Mouse (Mus musculus) gastrocnemius, postnatal 14 days (tissue): ENCODE data around the gene Slc7a11. TPM values are rescaled to one million over a fixed set of nuclear protein-coding genes. Genes with fewer than 3 reads are reported as not detected.

Experiments
- DNase-seq: peaks from one replicate; pipeline ENCODE4 v3.0.0; 2021; ENCODE audit warnings: mixed read lengths
- intact Hi-C: fragments of 180-260 bp; cut with DNase I; formaldehyde crosslinking; loops from one replicate; pipeline ENCODE4 v1.15.1; 2025; ENCODE audit warnings: low total_unique reads
- total RNA-seq, 2 experiments: library from RNA; stranded (reverse); gene quantifications; 2 replicates each; pipeline ENCODE4 v1.2.3; 2021

Gene Slc7a11
- total RNA-seq, 2 experiments from 2014 or later, result 0.27 to 0.41 TPM

DNA sequence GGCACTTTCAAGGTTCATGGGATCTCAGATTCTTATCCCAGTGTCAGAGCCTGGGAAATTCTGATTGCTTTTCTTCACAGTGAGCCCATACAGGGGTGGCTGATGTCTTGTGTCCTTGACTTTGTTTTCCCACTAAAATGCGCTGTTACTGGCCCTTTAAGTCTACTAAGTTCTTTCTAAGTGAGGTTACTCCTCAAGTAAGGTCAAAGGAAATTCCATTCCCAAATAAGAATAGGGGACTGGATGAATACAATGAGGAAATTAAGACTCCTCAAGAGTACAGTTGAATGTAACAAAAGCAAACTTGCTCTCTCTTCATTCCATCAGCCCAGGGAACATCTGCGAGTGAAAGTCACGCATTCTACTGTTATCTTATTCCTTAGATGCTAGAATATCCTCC, 24.3 kb downstream of the Slc7a11 start:
- no peak for DNase-seq
- intact Hi-C loops, result no loop called here

DNA sequence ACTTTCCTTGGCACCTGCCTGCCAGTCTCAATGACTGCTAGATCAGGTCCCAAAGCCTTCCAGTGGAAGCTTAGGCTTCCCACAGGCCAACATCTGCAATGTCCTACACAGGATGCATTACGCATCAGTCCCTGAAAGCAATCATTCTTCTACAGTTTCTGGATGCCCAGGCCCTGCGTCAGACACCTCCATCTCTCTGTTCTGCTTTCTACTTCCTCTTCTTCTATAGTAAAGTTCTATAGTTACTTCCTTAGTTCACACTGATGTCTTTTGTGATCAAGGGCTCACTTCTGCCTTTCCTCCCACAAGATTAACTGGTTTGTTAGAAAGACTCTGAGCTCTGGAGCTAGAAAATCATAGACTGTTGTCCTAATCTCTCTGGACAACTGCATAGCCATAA, 36.6 kb downstream of the Slc7a11 start:
- intact Hi-C loops, result no loop called here
- DNase-seq, result no peak

DNA sequence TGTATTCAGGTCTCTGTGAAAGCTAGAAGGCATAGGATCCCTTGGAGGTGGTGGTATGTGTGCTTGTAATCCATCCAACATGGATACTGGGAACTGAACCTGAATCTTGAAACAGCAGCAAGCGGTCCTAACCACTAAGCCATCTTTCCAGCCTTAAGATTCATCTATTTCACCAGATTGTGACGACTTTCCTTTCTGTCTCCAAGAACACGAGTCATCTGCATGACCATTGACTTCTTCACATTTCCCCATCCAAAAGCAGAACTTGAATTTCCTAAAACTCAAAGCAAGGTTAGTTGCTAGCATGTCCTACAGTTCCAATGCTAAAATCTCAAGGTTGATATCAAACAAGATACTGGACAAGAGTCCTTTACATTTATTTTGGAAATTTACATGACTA, 37.5 kb downstream of the Slc7a11 start:
- intact Hi-C loops, result no loop called here
- DNase-seq, result no peak

DNA sequence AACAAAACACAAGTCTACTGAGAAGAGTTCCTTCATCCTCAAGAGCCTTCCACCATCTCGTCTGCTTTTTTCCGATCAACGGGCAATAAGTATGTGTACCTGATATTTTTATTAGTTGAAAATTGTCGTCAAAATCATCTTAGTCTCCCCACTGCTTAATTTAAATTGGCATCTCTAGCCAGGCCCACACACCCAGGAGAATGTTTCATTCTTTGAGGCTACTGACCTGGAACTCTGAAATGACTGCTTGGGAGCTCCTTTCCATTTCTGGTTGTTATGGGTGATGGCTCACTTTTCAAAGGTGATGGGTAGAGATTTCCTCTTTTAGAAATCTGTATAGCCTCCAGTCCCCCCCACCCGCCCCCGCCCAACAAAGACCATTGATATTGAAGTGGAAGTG, 54.6 kb downstream of the Slc7a11 start:
- intact Hi-C loops, result no loop called here
- DNase-seq, result no peak

DNA sequence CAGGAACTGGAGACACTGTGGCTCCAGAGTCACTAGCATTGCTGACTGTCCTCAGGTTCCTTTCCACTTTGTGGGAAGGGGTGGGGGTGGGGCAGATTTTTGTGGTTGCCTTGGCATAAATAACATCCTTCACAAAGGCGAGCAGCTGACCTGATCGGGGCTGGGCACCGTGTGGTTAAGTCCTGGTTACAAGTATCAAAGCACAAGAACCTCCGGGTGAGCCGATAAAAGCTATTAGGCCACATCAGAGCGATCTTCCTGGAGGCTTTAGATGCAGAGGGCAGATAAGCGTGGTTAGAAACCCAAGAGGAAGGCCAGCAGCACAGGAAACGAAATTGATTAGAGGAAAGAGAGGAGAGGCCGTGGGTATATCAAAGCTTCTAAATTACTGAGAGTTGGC, 55.1 kb downstream of the Slc7a11 start:
- DNase-seq, result no peak
- intact Hi-C loops, result no loop called here

DNA sequence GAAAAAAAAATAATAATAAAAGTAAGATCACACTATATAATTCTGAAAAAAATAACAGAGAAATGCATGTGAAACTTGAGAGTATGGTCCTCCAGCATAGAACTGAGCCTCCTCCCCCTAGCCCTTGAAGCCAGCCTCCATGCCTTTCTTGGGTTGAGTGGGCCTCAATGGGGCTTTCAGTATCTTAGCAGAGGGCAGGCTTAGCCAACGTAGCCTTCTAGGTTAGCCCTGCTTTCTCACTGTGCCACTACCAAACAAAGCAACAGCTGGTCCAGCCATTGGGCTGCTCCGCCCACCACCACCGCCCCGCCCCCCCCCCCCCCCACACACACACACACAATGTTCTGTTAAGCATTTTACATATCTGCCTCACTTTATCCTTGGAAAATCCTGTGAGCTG, 56.1 kb downstream of the Slc7a11 start:
- DNase-seq, result no peak
- intact Hi-C loops, result no loop called here

DNA sequence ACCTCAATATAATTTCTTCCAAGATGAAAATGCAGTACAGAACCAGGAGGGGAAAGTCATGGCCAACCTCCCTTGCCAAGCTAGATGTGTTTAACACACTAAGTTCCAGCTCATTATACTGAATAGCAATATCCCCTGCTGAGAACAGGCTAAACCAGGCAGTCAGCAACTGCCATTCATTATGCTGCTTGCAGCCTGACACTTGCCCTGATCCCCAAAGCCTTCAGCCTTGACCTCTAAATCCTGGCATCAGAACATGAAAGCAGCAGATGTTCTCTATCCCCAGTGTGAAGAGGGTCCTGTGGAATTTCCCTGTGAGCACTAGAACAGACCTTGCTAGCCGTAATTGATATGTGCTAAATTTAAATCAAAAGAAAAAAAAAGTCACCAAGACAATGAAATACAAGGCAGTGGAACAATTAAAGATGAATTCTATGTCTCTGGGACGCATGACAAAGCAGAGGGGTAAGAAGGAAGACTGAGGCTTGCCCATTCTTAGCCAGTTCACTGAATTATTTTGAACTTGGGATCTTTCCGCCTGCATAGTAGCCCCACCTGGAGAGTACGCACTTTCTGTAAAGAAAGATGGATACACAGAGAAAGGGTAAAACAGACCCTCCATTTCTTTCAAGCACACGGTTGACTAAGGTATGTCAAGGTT, 56.7 kb downstream of the Slc7a11 start:
- intact Hi-C loops, result no loop called here
- no peak for DNase-seq

DNA sequence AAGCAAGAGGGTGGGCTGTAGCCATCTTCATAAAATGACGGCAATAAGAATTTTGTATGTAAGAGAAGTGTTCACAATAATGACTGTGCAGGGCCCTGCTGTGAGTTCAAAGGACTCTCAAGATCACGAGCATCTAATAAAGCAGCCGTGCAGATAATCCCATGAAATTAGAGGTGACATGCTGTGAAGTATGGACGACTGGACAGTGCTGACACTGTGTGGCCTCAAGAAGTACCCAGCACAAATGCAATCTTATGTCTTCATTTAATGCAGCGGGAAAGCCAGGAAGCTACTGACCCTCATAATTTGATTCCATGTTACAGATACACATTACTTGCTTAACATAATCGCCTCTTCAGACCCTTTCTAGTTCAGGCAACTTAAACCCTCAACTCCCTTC, 57.3 kb downstream of the Slc7a11 start:
- intact Hi-C loops, result no loop called here
- DNase-seq, result no peak

DNA sequence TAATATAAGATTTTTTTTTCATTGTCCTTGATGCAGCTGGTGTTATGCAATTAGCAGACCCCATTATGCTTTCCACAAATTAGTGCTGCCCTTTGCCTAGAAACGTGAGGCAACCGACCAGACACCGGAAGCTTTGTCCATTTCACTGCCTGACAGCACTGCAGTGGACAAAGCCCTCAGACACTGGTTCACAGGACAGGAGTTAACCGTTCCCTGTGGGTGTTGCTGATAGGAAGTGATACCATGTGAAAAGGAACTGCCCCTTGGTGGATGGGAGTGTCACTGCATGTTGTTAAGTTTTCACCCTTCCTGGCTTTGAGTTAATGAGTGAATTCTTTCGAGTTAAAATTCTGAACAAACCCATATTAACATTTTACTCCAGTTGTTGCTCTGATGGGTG, 60.7 kb downstream of the Slc7a11 start:
- DNase-seq, result no peak
- intact Hi-C loops, result loop anchor here (5.0 kb wide), 1 partner anchor 80 kb away; no protein-coding TSS in a partner anchor

DNA sequence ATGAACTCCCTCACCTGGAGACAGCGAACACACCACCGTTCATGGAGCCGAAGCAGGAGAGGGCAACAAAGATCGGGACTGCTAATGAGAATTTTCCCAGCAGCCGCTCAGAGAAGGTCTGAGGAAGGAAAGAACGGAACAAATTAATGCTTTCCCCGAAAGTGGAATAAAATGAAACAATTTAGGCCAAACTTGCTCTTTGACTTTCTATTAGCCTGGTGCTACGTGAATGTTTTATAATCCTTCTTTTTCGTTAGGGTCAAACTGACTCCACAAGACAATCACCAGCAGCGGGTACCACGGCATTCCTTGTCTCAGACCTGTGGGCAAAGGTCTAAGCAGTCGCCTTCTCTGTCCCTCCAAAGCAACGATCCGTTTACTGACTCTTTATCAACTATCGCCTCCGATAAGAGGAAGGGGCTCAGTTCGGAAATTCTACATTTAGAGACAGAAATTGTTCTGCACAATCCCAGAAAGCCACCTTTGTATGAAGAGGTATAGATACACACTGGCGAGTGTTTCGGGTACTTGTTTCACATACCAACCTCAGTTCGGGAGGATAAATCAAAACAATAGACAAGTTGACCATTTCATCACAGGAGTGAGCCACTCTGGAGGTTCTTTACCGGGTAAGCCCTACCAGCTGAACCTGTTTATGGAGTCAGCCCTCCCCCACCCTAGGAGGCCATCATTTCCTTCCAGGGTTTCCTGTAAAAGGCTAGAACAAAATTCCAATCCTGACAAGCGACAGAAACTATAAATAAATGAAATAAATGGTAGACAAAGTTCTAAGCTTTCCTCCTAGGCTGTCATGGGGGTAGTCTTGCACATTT, 61.3 kb downstream of the Slc7a11 start:
- intact Hi-C loops, result loop anchor here (5.0 kb wide), 1 partner anchor 80 kb away; no protein-coding TSS in a partner anchor
- DNase-seq, result no peak

DNA sequence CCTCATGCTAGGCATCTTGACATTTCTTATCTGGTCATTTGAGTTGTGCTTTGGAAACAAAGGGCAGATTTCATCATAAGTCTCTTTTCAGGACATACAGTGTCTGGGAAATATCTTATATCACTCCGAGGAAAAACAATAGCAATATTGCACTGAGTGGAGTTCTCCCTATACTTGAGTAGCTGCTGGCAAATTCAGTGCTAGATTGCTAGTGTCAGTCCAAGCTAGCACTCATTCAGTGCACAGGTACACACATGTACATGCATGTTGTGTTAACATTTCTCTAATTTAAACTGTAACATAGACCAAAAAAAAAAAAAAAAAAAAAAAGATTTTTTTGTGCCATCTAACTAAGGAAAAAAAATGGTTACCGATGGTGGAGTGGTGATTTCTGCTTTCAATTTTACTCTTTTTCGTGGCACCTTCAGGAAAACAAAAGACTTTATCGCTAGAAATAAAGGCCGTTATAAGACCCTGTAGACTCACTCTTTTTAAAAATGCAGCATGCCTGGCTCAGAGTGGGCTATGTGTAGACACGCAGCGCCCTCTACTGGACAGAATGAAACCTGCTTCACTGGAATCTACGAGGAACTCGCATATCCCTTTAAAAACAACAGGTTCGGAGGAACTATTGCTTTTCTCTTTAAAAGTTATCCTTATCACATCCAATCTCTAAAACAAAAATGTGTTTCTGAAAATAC, 62.1 kb downstream of the Slc7a11 start:
- intact Hi-C loops, result loop anchor here (5.0 kb wide), 1 partner anchor 79 kb away; no protein-coding TSS in a partner anchor
- peak; percentile 74 for DNase-seq

DNA sequence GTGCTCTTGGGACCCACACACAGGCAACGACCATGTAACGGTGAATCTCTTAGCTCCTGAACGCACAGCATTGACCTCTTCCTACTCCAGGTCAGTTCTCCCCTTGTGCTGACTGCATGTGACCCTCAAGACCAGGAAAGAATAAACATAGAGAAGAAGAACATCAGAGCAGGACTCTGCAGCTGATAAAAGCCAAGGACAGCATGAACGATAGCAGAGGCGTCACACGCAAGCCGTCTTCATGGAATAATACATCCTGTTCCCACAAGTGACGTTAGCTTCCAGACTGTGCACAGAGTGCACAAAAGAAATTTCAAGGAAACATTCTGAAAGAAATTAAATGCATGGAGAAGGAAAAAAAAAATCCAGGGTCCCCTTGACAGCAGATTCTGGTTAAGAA, 63.5 kb downstream of the Slc7a11 start:
- DNase-seq, result no peak
- intact Hi-C loops, result loop anchor here (5.0 kb wide), 1 partner anchor 78 kb away; no protein-coding TSS in a partner anchor

DNA sequence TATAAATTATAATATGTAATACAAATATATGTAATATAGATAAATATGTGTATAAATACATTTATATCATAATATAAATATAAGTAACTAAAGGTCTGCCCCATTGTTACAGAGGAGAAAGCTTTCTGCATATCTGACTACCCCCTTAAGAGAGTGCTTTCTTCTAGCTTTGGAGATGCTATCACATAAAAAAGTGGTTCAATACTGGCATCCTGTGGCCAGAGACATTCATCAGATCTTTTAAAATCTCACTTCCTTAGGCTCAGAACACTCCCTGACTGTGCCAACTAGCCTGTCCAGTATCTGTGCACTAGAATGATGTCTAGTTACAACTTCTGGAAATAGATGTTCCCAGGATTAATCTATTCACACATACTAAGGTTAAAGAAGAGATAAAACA, 67.9 kb downstream of the Slc7a11 start:
- intact Hi-C loops, result no loop called here

DNA sequence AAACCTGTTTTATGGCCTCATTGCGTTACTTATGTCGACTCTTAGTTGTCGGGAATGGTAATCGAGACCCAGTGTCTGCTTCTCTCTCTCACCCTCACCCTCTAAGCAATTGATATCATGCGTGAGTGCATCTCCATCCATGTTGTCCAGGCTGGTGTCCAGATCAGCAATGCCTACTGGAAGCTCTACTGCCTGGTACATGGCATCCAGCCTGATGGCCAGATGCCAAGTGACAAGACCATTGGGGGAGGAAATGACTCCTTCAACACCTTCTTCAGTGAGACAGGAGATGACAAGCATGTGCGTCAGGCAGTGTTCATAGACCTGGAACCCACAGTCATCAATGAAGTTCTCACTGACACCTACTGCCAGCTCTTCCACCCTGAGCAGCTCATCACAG, 73.6 kb downstream of the Slc7a11 start:
- intact Hi-C loops, result no loop called here

More for the DNA sequence above, 67.9 kb downstream of the Slc7a11 start:
- DNase-seq, result no peak

DNA sequence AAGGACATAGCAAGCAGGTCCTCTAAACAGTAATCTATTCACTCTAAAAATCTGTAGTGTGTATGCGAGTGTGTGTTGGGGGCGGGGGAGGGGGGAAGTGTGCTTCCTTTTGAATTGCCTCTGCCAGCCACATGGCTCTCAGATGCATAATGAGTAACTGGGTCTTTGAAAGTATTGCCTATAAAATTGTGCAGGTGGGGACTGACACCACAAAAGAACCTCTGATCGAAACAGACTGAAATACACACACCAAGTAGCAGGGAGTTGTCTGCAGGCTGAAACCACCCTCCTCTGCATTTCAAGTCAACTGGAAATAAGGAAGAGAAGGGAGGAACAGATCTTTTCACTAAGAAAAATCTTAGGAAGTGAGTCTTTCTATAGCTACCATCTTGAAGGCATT, 76.2 kb downstream of the Slc7a11 start:
- intact Hi-C loops, result no loop called here
- no peak for DNase-seq

More for the DNA sequence above, 73.6 kb downstream of the Slc7a11 start:
- no peak for DNase-seq

DNA sequence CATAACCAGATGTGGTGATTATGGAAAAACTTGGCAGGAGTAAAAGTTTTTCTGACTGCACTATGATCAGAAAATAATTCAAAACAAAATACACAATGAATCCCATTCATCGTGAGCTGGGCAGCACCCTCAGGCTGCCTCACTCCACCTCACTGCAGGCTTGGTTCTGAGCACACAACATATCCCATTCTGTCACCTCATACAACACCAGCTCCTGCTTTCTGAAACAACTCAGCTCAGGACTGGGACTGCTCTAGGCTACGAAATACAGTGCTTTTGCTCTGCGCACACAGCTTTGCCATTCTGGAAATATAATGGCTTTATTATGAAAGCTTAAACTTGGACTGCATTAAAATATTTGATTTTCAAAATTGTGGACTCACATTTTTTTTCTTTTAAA, 79.8 kb downstream of the Slc7a11 start:
- DNase-seq, result no peak
- intact Hi-C loops, result no loop called here

DNA sequence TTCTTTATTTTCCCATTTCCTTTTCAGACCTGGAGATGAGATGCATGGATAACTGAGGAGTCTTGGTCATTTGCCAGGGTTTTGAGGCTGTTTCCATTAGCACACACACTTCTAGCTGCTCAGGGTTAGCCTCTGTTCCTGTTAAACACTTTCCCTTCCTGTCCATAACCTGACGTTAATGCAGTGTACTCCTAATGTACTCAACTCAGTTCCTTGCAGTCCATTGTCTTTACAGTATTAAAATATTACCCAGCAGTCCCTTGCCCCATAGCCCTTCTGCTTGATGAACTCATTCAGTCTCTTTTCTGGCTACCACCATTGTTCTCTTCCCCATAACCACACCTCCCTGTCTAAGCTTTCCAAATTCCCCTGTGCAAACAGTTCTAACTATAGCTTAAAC, 96.3 kb downstream of the Slc7a11 start:
- intact Hi-C loops, result no loop called here
- no peak for DNase-seq

DNA sequence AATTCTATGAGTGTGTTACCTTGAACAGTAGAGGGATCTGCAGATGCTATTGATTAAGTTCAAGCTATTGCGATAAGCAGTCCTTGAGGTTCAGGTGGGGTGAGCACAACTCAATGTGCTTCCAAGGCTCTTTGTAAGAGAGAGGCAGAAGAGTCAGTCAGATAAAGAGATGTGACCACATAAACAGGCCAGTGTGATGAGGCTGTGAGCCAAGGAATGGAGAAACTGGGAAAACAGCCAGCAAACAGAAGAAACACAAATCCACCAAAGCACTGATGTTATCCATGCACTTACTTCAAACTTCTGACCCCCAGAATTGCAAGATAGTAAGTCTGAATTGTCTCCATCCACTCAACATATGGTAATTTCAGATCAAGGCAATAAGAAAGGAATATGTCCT, 99.0 kb downstream of the Slc7a11 start:
- DNase-seq, result peak; percentile 9
- intact Hi-C loops, result no loop called here

DNA sequence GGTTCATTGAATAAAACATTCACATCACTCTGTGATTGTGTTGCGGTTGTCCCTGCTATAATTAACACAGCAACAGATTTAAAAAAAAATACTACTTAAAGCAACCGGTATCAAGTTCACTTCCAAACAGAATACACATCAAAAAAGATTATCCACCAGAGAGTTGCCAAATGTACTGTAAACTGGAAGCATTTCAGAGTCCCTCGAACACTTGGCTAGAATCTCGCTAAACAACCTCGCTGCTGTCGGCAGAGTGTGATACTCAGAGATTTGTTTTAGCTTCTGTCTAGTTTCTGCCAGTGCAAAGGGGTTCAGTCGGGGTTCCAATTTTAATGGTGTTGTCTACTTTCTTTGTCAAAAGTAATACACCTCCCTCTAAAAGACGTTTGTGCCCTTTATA, 118.9 kb downstream of the Slc7a11 start:
- DNase-seq, result no peak

DNA sequence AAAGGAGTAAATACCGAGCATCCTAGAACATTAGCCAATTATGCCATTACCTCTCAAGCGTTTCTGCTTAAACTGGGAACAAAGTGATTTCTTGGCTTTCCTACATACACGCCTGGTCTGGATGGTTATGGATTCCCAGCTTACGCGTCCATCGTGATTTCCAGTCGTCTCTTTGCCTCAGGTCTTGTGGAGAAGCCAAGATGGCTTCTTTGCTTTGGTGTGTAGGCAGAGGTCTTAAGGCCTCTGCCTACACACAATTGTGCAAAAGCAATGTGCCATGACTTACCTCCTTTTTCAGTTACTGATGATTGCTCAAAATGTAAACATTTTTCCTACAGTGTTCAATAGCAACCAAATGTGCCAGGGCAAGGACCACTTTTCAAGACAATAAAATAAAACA, 119.5 kb downstream of the Slc7a11 start:
- no peak for DNase-seq
- intact Hi-C loops, result no loop called here

More for the DNA sequence above, 118.9 kb downstream of the Slc7a11 start:
- intact Hi-C loops, result no loop called here
